Mouse (Mus musculus) E14TG2a.4 (cell line): ENCODE results near the gene Ikzf2.

Experiments used
- CTCF ChIP-seq: conservative IDR thresholded peaks from 2 replicates; pipeline ENCODE4 v1.5.1; 2014; ENCODE audit warnings: low read length
- NANOG ChIP-seq: IDR thresholded peaks from 2 replicates; pipeline ENCODE4 v1.6.1; 2014; ENCODE audit warnings: borderline replicate concordance, low read length, mixed read lengths
- POU5F1 ChIP-seq: IDR thresholded peaks from 2 replicates; pipeline ENCODE4 v1.6.1; 2014; ENCODE audit warnings: low read length, borderline replicate concordance

DNA sequence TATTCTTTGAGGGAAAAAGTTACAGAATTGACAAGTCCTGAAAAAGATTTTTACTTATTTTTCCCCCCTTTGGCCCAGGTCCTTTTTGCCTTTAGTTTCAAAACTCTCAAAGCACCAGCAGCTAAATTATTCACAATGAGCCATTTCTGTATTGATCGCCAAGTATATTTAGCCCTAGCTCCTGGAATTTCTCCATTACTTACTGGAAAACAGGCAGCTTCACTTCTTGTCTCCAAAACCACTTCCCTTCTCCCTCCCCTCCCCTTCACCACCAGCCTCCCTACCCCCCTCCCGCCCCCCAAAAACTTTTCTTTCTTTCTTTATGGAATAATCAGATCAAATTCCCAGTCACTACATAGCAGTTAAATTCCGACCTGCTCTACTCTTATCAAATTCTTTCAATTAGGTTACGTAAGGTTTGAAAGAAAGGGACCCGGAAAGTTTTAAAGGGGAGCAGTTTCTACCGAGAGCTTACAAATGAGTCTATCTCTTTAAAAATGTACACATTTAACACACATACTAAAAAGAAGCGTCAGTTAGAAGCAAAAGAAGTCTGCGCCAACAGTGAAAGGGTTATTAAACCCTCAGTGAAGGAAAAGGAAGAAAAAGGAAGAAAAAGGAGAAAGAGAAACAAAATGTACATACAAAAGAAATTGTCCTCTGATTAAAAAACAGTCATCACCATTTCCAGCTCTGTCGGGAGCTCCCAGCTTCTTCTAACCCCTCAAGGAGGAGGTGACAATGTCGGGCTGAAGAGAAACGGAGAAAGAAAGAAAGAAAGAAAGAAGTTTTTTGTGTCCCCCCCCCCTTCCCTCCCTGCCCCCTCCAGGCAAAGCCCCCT is 1.8 kb downstream of the Ikzf2 start:
- TF ChIP-seq CTCF (no peak), NANOG (no peak), POU5F1 (no peak)
